Mouse (Mus musculus) lung, postnatal 10 days (tissue): ENCODE data around the gene Ppfibp1.
A peak's percentile ranks its signal among the peaks of the same experiment; 100 is the strongest.
"Not testable (repeated sequence)": the region's sequence is repeated elsewhere in the genome, so short reads cannot be mapped to it uniquely, and the experiment has no call there.

Source experiments
- DNase-seq: peaks from one replicate; pipeline ENCODE4 v3.0.0; 2021

Gene Ppfibp1

GRCm38 (mm10) chr6:146887958-146888659 is at the start of gene Ppfibp1:
Ppfibp1 (plus strand) TSS chr6:146888487.
- DNase-seq = peak; percentile 95

GRCm38 (mm10) chr6:146838863-146839262 is 49.4 kb upstream of the Ppfibp1 start:
- no peak for DNase-seq

GRCm38 (mm10) chr6:146844867-146845266 is 43.4 kb upstream of the Ppfibp1 start:
- DNase-seq = no peak

DNA sequence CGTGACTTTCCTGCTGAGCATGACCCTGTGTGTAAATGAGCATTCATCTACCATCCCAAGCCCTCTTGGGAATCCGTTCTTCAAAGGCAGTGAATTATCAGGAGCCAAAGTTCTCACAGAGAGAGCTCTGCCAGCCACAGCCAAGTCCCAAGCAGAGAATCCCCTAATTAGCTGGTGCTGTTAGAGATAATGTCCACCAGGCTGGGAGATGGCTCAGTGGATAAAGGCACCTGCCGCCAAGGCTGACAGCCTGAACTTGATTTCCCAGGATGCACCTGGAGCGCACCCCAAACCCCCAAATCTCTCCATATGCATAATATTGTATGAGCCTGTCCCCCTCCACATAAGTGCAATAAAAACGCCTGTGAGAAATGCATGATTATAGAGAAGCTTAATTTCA is 42.9 kb upstream of the Ppfibp1 start:
- no peak for DNase-seq

DNA sequence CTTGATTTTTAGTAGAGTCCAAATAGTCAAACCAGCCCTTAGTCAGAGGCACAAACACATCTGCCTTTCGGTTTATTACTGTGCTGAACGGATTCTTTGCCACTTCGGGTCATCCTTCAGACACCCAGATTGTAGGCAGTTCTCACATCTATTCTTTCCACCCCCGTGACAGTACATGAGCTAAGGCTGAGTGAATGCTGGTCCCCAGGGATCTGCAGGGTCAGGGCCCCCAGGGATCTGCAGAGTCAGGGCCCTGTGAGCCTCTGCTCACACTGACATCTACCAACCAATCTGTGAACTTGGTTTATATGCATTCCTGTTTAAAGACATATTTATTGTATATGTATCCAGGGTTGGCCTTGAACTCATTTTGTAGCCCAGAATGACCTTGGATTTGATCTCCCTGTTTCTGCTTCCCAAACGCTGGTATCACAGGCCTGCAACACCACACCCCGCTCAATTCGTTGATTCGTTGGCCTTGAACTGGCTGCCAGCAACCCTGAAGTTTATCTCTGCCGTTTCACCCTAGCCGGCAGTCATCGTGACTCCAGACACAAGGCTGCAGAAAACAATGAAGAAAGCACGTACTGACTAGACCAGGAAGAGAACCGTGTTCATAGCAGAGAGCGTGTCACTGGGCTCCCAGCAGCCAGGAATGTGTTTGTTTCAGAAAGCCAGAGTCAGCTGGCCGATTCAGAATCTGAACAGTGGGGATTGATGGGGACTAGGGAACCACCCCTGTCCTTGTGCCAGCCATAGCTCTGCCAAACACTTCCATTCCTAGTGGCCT is 42.1 kb upstream of the Ppfibp1 start:
- DNase-seq = peak; percentile 67

DNA sequence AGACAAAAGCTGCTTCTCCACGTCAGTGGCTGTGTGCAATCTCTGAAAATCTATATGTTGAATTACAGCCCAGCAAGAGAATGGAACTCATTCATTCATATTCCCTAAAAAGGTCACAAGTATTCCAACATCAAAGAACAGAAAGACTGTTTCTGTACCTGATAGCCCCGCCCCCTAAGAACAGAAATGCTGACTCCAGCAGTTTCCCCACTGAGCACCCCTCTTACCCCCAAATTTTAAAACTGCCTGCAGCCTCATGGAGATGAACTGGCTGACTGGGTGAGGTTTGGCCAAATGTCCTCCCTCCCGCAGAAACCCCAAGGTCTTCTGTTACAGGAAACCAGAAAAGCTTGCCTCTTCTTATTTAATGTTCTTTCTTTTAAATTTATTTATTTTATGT is 40.9 kb upstream of the Ppfibp1 start:
- DNase-seq = no peak

GRCm38 (mm10) chr6:146848281-146848680 is 40.0 kb upstream of the Ppfibp1 start:
- no peak for DNase-seq

DNA sequence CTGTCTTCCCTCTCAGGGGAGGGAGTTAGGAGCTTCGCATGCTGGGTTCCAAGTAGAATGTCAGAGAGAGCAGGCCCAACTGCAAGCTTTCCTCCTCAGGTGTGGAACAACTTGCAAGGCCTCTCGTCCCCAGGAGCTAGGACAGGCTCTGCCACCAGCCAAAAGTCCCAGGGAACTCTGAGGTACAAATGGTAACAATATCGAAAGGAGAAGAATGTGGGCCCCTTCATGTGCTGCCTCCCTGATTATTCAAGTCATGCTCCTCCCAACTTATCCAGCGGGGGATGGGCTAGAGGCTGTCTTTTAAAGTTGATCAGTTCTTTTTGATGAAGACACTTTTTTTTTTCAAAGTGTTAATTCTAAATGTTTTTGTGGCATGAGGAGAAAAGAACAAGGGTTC is 38.2 kb upstream of the Ppfibp1 start, which contains the start of gene Smco2:
Smco2 (plus strand) TSS at position 55 of the 400 bp plus-strand sequence.
- DNase-seq = no peak

GRCm38 (mm10) chr6:146851916-146852315 is 36.4 kb upstream of the Ppfibp1 start:
- DNase-seq = no peak

- DNase-seq = no peak
Observed at GRCm38 (mm10) chr6:146852739-146853138, 35.5 kb upstream of the Ppfibp1 start.

DNA sequence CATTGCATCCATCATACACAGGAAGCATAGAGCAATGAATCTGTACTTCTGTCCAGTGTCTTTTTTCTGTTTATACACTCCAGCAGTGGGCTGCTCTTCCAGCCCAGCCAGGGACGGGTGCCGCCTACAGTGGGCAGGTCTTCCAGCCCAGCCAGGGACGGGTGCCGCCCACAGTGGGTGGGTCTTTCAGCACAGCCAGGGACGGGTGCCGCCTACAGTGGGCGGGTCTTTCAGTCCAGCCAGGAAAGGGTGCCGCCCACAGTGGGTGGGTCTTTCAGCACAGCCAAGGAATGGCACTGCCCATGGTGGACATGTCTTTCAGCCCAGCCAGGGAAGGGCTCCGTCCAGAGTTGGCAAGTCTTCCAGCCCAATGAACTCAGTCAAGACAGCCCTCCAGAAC is 33.1 kb upstream of the Ppfibp1 start:
- DNase-seq = no peak

- no peak for DNase-seq
Observed at GRCm38 (mm10) chr6:146857386-146857785, 30.9 kb upstream of the Ppfibp1 start.

DNA sequence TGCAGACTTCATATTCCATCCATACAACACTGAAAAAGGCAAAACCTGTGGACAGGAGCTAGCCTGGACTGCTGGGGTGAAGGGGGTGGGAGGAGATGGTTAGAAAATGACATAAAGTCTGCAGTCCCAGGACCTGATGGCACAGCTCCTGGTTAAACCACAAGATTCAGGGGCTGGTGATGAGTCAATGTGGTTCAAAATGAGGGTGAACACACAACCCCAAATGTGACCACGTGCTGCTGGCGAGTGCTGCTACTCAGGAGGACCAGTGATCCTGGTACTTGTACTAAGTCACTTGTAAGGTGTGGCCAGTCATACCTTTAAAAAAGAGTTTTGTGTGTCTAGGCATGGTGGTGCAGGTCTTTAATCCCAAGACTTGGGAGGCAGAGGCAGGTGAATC is 25.1 kb upstream of the Ppfibp1 start:
- no peak for DNase-seq

GRCm38 (mm10) chr6:146864370-146864769 is 23.9 kb upstream of the Ppfibp1 start:
- DNase-seq = not testable (repeated sequence)

DNA sequence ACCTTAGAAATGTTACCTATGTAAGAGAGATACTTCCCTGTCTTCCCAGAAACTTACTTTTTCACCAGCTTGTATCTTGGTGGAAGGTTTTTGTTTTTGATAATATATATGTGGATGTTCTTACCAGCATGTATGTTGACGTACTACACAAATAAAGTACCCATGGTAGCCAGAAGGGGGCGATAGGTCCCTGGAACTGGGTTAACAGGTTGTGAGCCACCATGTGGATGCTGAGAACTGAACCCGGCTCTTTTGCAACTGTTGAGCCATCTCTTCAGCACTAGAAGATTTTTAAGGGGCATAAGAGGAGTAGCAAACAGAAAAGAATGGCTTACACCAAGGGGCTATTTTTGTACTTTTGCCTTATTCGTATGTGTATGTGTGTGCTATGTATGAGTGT is 22.6 kb upstream of the Ppfibp1 start:
- DNase-seq = no peak

GRCm38 (mm10) chr6:146871975-146872374 is 16.3 kb upstream of the Ppfibp1 start:
- DNase-seq = no peak

GRCm38 (mm10) chr6:146874415-146874814 is 13.9 kb upstream of the Ppfibp1 start:
- no peak for DNase-seq

DNA sequence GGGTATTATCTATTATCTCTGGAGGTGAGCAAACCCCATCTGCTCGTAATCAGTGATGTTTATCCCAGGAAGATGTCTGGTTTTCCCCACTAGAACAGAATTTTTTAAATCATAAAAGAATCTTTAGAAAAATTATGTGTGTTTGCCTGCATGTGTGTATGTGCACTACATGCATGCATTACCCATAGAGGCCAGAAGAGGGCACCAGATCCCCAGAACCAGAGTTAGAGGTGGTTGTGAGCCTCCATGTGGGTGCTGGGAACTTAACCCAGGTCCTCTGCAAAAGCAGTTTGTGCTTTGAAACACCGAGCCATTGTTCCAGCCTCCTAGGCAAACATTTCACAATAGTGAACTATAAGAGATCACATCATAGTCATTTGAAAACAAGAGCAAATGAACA is 11.5 kb upstream of the Ppfibp1 start:
- no peak for DNase-seq

DNA sequence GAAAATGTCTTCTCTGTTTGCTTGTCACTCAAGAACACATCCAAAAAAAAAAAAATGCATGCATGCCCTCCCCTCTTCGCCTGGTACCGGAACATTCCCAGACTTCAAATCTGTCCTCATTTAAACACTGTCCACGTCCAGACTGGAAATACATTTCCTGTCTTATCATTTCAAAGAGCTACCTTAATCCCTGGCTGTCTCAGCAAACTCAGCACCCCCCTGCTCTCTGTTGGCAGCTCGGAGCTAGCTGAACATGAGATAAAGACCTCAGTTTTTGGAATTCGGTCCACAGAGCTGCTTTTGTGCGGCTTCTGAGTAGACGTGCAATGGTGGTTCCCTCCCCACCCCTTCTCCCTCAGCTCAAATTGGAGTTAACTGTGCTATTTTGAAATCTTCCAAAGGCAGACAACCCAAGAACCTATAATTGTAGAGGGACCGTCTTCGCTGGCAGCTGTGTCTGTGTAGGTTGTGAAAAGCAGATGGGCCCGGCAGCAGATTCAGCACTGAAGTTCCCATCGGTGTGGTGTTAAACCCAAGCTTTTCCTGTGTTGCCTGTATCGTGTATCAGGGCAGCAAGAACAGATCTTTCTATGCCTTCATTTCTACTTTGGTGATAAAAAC is 10.8 kb upstream of the Ppfibp1 start:
- no peak for DNase-seq

DNA sequence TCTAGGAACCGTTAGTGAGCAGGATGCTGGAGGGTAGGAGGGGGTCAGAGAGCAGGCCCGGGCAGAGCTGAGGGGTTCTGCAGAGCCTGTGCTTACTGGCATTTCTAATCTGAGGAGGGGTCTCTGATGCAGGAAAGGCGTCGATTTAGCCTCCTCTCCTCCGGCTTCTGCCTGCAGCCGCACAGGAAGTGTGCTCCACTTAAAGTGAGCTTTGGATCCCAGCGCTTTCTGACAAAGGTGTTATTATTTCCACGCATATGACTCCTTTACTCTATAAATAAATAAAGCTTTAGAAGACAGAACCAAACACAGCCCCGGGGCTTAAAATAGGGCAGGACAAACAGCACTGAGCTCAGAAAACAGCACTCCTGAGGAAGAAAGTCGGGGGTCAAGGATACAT is 9.4 kb upstream of the Ppfibp1 start:
- DNase-seq = no peak

DNA sequence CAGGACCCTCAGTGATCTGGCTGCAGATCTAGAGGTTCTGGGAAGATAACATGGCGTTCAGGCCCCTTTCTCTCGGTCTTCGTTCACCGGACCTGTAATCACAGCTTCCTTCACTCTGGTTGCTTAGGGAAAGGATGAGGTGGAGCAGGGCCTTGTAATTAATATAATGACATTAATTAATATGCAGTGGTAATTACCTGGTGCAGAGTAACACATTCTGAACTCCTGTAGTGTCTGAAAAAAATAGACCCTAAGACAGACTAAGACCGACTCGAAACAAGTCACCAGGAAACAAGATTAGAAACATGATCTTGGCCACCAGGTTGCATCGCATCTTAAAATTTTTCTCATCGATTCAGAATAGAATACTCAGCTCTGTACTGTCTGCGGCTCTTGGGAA is 8.4 kb upstream of the Ppfibp1 start:
- no peak for DNase-seq

GRCm38 (mm10) chr6:146880296-146880695 is 8.0 kb upstream of the Ppfibp1 start:
- no peak for DNase-seq

DNA sequence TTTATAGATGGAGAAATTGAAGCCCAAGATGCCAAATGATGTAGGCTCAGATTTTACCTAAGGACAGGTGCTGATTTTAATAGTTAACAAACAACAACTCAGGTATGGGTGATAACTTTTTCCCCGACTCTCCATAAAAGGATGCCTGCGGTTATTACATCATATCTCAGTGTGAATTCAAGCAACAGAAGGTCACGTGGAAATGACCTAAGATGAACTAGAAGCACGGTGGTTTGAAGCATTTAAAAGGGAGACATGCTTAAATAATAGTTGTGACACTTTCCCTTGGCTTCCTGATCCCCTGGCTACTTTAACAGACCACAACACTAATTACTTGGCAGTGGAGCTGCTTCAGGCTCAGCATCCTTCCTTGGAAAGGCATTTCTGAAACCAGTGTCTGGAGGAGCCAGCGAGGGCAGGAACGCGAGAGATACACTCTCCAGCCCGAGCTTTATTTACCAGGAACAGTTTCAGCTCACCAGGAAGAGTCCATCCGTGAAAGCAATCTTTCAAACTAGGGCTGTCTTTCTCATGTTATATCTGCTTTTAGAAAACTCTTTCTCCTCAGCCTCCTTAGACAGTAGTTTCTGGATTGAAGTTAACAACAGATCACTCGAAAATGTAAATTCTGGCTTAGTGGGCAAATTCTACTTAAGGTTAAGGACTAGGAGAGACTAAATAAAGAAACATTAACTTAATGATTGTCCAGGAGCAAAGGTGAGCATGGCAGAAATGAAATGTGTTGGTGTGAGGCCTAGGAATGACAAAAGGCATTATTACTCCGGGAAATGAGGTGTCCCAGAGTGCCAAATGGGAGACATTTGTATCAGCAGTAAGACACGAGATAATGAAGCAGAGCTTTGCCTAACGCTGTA is 6.2 kb upstream of the Ppfibp1 start:
- DNase-seq = no peak
